Mouse (Mus musculus): ENCODE measurements around the gene Vmn1r120.
"Not testable (repeated sequence)": the region's sequence is repeated elsewhere in the genome, so short reads cannot be mapped to it uniquely, and the experiment has no call there.

The Vmn1r120 gene

DNA sequence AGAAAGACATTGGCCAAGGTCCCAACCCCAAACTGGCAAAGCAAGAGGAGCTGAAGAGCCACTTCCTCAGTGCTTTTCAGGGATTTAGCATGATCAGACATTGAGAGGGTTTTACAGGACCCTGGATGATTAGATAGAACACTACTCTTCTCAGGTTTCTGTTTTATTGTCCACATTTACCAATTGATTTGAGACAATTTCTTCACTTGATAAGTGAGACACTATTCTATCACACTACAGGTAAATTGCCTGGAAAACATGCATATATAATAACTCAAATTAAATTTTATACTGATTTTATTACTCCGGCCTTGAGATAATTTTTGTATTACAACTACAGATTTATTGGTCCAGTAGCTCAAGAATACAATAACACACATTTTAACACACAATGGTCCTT is at the start of gene Vmn1r120:
TSS of gene Vmn1r120 (minus strand) at position 101 of the 400 bp plus-strand sequence.
- DNase-seq (ENCODE audit: low spot score) = not testable (repeated sequence)

DNA sequence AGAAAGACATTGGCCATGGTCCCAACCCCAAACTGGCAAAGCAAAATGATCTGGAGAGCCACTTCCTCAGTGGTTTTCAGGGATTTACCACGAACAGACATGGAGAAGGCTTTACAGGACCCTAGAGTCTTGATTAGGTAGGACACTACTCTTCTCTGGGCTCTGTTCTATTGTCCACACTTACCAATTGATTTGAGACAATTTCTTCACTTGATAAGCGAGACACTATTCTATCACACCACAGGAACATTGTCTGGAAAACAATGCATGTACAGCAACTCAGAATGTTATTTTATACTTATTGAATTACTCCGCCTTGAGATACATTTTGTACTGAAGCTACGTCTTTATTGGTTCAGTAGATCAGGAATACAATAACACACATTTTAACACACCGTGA is 44.8 kb upstream of the Vmn1r120 start, which contains the start of gene Vmn1r121:
TSS of gene Vmn1r121 (minus strand) at position 101 of the 400 bp plus-strand sequence.
- not testable (repeated sequence) for DNase-seq (ENCODE audit: low spot score)

DNA sequence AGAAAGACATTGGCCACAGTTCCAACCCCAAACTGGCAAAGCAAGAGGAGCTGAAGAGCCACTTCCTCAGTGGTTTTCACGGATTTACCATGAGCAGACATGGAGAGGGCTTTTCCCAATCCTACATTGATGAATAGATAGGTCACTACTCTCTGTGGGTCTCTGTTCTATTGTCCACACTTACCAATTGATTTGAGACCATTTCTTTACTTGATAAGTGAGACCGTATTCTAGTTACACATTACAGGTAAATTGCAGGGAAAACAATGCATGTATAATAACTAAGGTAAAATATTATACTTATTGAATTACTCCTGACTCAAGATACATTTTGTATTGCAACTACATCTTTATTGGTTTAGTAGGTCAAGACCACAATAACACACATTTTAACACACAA is 41.2 kb downstream of the Vmn1r120 start, which contains the start of gene Vmn1r119:
TSS of gene Vmn1r119 (minus strand) at position 101 of the 400 bp plus-strand sequence.
- not testable (repeated sequence) for DNase-seq (ENCODE audit: low spot score)
